Mouse (Mus musculus) right cerebral cortex, postnatal 25 days (tissue): Measurements from ENCODE around the gene Slc25a26.
A peak's percentile ranks its signal among the peaks of the same experiment; 100 is the strongest.
"Not testable (repeated sequence)": the region's sequence is repeated elsewhere in the genome, so short reads cannot be mapped to it uniquely, and the experiment has no call there.

ENCODE experiments used
- DNase-seq: peaks from one replicate; pipeline ENCODE4 v3.0.0; 2022

Gene Slc25a26

DNA sequence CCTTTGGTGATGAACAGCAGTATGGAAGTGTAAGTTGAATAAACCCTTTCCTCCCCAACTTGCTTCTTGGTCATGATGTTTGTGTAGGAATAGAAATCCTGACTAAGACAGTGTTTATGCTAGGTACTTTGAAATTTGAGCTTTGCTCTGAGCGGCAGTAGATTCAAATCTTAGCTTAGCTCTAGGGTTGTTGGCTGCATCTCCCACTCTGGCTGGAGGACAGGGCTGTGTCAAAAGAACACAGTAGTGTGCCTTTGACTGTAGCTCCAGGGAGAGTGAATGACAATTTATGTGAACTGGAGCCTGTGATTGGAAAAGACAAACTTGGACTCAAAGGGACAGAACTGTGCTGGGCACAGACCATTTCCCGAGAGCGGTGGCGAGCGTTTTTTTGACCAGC, 53.0 kb downstream of the Slc25a26 start:
- no peak for DNase-seq

DNA sequence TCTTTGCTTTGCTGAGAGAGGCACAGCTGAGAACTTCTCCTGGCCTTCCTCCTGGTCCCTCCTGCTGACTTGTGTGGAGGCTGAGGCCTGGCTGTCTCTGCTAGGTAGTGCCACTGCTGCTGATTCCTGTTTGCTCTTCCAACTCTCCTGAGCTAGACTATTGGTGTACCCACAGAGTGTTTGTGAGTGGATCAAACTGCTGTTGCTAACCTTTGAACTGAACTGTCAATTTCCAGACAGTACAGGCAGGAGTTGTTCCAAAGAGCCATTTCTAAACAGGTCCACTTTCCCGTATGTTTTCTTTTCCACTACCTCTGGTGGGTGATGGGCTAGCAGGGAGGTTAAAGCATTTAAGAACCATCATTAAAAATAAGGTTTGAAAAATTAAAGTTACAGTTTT, 58.5 kb downstream of the Slc25a26 start:
- not testable (repeated sequence) for DNase-seq

GRCm38 (mm10) chr6:94560896-94561295, 60.8 kb downstream of the Slc25a26 start:
- DNase-seq: no peak

DNA sequence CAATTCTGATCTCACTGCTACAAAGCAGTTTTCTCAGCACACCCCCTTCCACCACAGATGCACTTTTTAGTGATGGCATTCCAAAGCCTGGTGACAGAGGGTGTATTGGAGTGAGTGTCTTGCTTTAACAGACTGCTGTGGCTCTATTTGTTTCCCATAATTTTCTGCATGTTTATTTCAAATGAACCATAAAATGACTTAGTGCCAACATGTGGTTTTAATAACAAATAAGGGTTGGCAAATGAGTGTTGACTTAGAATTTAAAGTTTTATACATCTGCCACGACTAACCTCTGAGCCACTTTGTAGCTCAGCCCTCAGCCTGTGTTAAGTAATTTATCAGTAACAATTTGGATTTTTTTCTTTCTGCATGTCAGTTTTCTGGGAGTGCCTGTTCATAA, 61.2 kb downstream of the Slc25a26 start:
- DNase-seq: no peak

GRCm38 (mm10) chr6:94563203-94563940, 63.2 kb downstream of the Slc25a26 start:
- no peak for DNase-seq

- no peak for DNase-seq
Measured at GRCm38 (mm10) chr6:94565766-94566165, 65.6 kb downstream of the Slc25a26 start.

DNA sequence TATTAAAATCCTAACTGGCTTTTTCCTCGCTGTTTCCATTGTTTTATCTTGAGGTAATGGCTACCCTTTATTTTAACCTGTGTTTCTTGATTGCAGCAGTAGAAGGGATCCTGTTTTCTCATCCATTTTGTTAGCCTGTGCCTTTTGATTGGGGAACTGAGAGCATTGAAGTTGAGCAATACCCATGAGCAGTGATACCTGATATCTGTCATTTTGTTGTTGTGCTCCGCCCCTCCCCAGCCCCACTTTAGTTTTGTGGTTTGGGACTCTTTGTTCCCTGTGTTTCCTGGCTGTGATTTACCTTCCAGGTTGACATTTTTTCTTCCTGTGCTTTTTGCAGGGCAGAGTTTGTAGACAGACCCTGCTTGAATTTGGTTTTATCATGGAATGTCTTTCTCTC, 67.9 kb downstream of the Slc25a26 start:
- DNase-seq: no peak

DNA sequence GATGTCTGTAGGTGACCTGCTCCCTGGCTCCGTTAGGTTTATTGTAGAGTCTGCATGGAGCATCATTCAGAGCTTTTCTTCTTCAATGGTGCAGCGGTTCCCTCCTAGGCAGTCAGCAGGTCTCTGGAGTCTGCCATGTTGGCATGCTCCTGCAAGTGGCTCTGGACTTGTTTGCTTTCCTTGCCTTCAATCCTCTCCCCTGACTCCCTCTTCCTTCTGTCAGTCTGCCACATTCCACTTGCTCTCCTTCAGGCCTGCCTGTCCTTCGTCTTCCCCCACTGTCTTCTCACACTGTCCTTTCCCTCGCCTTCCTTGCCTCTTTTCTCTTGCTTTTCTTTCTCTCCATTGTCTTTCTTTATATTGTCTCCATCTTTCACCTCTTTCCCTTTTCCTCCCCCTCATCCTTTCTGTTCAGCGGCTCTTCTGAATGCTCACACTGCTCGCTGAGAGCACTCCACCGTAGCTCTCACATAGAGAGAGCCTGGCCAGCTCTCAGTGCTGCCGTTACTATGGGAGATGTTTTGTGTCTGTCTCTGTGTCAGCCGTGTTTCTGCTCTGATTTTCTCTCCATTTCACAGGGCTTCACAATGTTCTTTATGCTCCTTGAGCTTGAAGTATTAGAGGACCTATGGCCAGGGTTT, 75.5 kb downstream of the Slc25a26 start:
- DNase-seq: no peak

GRCm38 (mm10) chr6:94577991-94578390, 77.9 kb downstream of the Slc25a26 start:
- DNase-seq: no peak

GRCm38 (mm10) chr6:94582055-94582454, 81.9 kb downstream of the Slc25a26 start:
- no peak for DNase-seq

- DNase-seq: peak; percentile 55
Measured at GRCm38 (mm10) chr6:94584147-94584695, 84.1 kb downstream of the Slc25a26 start.

- DNase-seq: no peak
Measured at GRCm38 (mm10) chr6:94584976-94585375, 84.8 kb downstream of the Slc25a26 start.

DNA sequence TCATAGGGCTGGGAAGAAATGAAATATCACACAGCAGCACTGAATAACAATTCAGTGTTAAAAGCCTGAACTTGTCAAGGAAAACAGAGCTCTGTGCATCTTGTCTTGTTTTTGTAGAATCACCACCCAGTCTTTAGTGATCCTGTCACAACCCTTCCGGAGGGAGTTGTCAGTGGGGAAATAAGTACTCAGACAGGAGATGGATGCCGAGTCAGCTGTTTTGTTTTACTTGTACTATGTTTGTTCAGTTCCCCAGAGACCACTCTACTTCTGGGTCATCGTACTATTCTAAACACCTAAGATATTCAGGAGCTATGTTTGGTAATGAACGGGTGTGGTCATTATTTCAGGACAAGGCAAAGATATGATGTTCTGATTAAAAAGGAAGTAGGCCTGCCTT, 88.2 kb downstream of the Slc25a26 start:
- peak; percentile 1 for DNase-seq

GRCm38 (mm10) chr6:94592243-94592642, 92.1 kb downstream of the Slc25a26 start:
- DNase-seq: peak; percentile 17

DNA sequence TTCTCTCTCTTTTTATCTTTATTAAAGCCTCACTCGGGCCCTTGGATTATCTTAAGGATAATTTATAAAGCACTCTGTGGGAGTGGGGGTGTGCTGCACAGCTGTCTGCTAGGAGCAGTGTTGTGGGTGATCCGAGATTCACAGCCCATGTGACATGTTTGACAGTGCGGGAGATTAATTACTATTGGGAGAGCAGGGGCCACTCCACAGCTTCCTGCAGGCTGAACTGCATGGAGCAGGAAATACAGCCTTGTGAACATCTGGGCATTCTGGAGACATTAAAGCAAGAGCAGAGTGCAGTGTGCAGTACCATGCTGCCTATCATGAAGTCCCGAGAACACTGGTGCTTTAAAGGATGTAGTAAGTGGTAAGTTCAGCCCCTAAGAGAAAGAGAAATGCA, 92.6 kb downstream of the Slc25a26 start:
- DNase-seq: peak; percentile 4

DNA sequence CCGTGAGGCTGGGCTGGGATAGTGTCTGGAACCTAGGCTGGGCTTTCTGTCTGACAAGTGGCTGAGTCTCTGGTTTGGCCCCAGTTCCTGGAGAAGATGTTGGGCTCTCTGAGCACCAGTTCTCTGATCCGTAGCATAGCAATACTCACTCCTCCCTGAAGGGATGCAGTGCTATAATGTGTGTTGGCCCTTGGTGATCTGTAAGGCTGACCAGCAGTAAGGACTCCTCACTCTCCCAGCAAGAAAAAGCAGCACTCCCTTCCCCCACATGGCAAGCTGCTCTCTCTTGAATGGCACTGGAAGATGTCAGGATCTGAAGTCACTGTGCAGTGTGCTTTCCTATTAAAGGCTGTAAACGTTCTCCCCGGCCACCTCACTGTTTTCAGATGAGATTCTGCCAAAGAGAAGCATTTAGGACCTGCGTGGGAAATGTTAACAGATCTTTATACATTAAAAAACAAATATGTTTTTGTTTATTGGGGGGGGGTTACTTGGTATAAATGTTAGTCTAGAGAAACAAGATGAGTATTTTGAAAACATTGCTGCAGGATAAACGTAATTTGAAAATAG, 94.0 kb downstream of the Slc25a26 start:
- DNase-seq: no peak

DNA sequence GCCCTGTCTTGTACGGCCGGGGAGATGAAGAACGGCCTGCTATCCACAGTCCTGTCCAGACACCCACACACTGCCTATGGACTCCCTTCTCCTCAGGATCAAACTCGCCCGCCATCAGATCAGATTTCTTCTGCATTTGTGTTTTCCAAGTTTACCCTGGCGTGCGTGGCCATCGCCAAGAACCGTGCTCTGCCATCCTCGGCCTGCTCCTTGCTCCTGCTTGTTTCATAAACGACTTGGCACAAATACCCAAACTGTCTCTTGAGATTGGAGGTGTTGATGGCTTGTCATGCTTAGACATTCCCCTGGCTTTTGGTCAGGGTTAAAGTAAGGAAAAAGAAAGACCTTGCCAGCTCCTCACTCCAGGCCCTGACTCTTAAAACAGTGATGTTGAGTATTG, 94.6 kb downstream of the Slc25a26 start:
- DNase-seq: no peak

DNA sequence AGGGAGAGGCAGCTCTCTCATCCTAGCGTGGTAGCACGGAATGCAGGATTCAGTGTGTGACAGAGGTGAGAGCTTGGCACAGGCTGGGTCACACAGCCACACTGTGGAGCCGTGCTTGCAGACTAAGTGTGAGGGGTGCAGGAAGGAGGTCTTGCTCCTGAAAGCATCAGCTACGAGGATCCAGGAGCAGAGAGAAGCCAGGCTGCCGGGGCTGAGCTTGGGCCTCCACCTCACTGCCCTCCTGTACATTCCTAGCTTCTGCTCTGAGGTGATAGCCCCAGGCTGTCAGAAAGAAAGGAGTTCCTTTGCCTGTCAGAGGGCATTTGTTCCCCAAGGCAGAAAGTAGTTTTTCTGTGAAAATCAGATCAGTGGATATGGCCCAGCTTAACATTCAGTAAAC, 95.1 kb downstream of the Slc25a26 start:
- no peak for DNase-seq

GRCm38 (mm10) chr6:94596051-94596760, 96.1 kb downstream of the Slc25a26 start:
- DNase-seq: no peak

DNA sequence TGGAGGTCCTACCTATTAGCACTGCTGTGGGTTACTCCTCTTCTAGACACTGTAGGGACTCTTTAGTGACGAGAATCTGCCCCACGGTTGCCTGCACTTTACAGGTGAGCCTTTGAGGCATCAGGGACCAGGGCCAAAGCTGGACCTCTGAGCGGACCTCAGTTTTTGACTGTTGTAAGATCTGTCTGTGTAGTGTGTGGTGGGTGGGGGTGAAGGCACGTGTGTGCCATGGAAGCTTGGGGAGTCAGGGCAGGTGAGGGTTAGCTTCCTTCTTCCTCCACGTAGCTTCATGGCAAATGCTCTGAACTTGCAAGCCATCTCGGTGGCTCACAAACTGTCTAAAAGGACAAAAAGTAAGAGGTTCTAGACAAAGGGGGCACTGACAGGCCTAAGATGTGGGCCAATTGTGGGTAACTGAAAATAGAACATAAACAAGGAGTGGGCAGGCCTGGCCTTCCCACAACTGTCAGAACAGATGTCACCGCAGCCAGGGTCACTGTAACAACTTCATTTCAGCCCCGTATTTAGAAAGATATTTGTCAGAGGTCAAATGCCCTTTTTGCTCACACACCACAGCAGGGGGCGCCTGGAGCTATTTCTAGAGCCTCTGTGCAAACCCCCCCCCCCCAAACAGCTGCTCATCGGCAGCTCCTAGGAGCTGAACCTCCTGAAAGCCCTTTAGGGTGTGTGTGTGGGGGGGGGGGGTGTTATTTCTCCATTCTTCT, 96.8 kb downstream of the Slc25a26 start:
- no peak for DNase-seq

DNA sequence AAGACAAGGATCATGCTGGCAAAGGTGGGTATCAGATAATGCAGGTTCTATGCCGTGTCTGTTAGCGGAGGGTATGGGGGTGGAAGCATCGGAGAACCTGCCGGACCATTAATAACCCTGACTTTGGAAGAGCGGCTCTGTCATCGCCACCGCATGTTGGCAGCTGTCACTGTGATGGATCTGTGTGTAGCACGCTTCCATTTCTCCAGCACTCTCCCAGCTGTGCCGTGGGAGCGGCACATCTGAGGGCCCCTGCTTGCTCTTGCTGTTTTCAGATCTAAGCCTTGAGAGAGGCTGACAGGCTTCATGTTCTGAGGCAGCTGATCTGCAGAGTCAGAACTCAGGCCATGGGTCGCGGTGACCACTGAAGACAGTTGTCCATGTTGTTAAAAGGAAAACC, 98.3 kb downstream of the Slc25a26 start:
- no peak for DNase-seq

- no peak for DNase-seq
Measured at GRCm38 (mm10) chr6:94599016-94599415, 98.9 kb downstream of the Slc25a26 start.

DNA sequence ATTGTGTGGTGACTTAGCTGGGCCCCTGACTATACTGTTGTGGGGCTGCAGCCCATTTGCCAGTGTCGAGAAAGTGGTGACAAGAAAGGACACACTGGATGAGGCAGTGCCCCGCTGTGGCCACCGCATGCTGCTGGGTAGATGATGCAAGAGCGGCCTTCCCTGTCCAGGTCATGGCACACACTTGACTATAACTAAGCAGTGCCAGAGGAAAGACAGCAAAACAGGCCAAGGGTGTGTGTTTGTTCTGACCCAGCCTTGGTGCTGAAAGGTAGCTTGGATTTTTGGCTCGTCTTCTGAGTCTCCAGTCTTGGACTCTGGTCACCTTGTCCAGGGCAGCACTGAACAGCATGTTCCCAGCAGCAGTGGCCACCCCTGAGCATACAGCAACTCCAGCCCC, 101.0 kb downstream of the Slc25a26 start:
- no peak for DNase-seq
